Mouse (Mus musculus) liver, postnatal 0 days (tissue): ENCODE data around the gene Por. TPM values are rescaled to one million over a fixed set of nuclear protein-coding genes. Genes with fewer than 3 reads are reported as not detected.

Experiments used
- ATAC-seq: fragments of 200-750 bp; cut with Nextera tagmentation; 2 replicates; pipeline ENCODE4 v1.8.0; 2017; ENCODE audit warnings: mild to moderate bottlenecking, moderate library complexity
- DNase-seq: peaks from one replicate; pipeline ENCODE4 v3.0.0-alpha.2; 2016
- H3K27ac ChIP-seq: fragments of 300-500 bp; sonication (generic); 2 replicates; pipeline ENCODE4 v1.5.1; 2014; ENCODE audit warnings: antibody characterized with exemption, moderate library complexity, mild to moderate bottlenecking, low read depth
- H3K27me3 ChIP-seq: fragments of 300-500 bp; sonication (generic); 2 replicates; pipeline ENCODE4 v1.6.1; 2014; ENCODE audit warnings: low read length, control low read depth, mixed read lengths; ENCODE audit not compliant: insufficient read depth
- H3K36me3 ChIP-seq: fragments of 300-500 bp; sonication (generic); replicated peaks from 2 replicates; pipeline ENCODE4 v1.6.1; 2014; ENCODE audit warnings: mild to moderate bottlenecking, control low read depth, low read length, moderate library complexity, mixed read lengths; ENCODE audit not compliant: insufficient read depth
- H3K4me1 ChIP-seq: fragments of 300-500 bp; sonication (generic); 2 replicates; pipeline ENCODE4 v1.6.1; 2014; ENCODE audit warnings: antibody characterized with exemption, mild to moderate bottlenecking, control low read depth; ENCODE audit not compliant: insufficient read depth
- H3K4me2 ChIP-seq: fragments of 300-500 bp; sonication (generic); 2 replicates; pipeline ENCODE4 v1.6.1; 2014; ENCODE audit warnings: low read depth, mild to moderate bottlenecking, low read length, moderate library complexity, mixed read lengths
- H3K4me3 ChIP-seq: fragments of 300-500 bp; sonication (generic); 2 replicates; pipeline ENCODE4 v1.5.1; 2014; ENCODE audit warnings: low read depth, low read length
- H3K9ac ChIP-seq: fragments of 300-500 bp; sonication (generic); replicated peaks from 2 replicates; pipeline ENCODE4 v1.6.1; 2014; ENCODE audit warnings: mild to moderate bottlenecking, moderate library complexity
- H3K9me3 ChIP-seq: fragments of 300-500 bp; sonication (generic); 2 replicates; pipeline ENCODE4 v1.6.1; 2016; ENCODE audit warnings: mild to moderate bottlenecking, control low read depth, low read length, mixed read lengths
- CTCF ChIP-seq: sonication (generic); IDR thresholded peaks from 2 replicates; pipeline ENCODE4 v1.5.1; 2016; ENCODE audit warnings: antibody characterized with exemption, low read depth
- EP300 ChIP-seq: IDR thresholded peaks from 2 replicates; pipeline ENCODE4 v1.6.1; 2016; ENCODE audit warnings: antibody characterized with exemption, low read depth, mild to moderate bottlenecking
- WGBS: fragments of 180-500 bp; shearing (Covaris S2); extraction: QIAGEN DNeasy Blood & Tissue Kit; methylation state at CpG from one replicate; pipeline ENCODE4 v1.1.7; 2014; ENCODE audit not compliant: insufficient replicate concordance; 5-methylcytosine and 5-hydroxymethylcytosine counted together
- polyA plus RNA-seq: library from polyadenylated mRNA; unstranded; fragments of >200 nt; fragmentation: Nextera tagmentation; extraction: Ambion mirVana; gene quantifications from 2 replicates; pipeline ENCODE4 v1.2.1, GENCODE M21; 2015

Gene Por
- polyA plus RNA-seq, 1 experiment from 2014 or later, result 303 TPM

DNA sequence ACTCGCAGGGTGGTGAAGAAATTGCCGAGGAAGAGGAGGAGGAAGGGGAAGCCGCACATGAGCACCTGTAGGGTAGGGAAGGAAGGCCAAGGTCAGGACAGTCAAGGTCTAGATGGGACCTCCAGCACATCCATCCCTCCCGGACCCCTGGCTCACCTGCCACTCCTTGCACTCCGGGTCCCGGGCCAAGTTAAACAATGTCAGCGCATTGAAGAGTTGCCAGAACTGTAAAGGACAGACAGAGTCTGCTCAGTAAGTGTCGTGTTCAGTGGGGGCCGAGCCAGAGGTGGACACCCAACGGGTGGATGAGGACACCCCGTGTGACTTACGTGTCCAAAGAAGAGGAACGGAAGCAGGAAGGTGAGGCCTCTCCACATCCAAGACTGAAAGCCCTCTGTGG is 65.9 kb downstream of the Por start:
- H3K4me1 ChIP-seq, result no peaks in the 10 kb centered on the region
- peak; percentile 22; the same call in 1 of the 2 replicates for ATAC-seq
- DNase-seq, result no peak
- no peak overlapping the region for H3K4me3 ChIP-seq
- H3K27ac ChIP-seq, result no peak overlapping the region
- no peak overlapping the region for H3K9ac ChIP-seq
- H3K9me3 ChIP-seq, result no peaks in the 10 kb centered on the region
- 81% methylated on average over 13 of the region's 13 CpGs for WGBS
- H3K27me3 ChIP-seq, result no peaks in the 10 kb centered on the region
- TF ChIP-seq CTCF (no peak), EP300 (no peak)
- H3K4me2 ChIP-seq, result no peak overlapping the region
- peaks cover 53% of the 10 kb centered on the region for H3K36me3 ChIP-seq

DNA sequence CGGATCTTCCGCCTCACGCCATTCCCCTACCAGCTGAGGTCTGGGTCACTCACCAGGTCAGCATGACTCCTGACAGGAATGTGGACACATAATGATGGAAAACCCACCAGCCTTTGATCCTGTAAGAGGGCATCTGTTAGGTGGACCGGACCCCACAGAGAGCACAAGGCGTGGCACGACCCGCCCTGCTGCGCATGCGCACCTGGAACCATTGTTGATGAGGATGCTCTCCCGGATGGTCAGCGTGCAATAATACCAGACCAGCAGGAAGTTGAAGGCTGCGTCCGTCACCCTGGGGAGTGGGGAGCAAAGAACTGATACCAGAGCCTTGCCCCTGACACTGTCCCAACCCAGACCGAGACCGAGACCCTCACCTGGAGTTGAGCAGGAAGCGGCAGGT is 66.7 kb downstream of the Por start:
- no peak overlapping the region for H3K4me2 ChIP-seq
- H3K36me3 ChIP-seq, result peaks cover 45% of the 10 kb centered on the region
- H3K9ac ChIP-seq, result no peak overlapping the region
- TF ChIP-seq CTCF (no peak), EP300 (no peak)
- H3K4me1 ChIP-seq, result no peaks in the 10 kb centered on the region
- H3K4me3 ChIP-seq, result no peak overlapping the region
- H3K27me3 ChIP-seq, result no peaks in the 10 kb centered on the region
- no peak overlapping the region for H3K27ac ChIP-seq
- H3K9me3 ChIP-seq, result no peaks in the 10 kb centered on the region
- DNase-seq (peak; percentile 20), ATAC-seq (no peak)
- WGBS, result 91% methylated on average over 16 of the region's 16 CpGs

DNA sequence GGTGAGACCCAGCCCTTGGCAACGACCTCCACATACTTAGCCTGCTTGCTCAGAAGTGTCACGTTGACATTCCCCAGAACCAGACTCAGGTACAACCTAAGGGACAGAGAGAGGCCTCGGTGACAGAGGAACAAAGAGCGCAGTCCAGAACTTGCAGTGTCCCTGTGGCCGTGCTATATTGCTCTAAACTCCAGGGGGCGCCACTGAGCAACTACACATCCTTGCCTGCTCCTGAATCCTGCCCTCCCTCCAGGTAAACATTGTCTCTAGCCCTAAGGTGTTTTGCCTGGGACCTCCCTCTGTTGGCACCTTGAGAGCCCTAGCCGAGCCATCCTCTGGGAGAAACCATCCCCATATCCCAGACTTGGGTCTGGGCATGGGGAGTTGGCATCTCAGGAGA is 67.3 kb downstream of the Por start:
- DNase-seq, result peak; percentile 57

DNA sequence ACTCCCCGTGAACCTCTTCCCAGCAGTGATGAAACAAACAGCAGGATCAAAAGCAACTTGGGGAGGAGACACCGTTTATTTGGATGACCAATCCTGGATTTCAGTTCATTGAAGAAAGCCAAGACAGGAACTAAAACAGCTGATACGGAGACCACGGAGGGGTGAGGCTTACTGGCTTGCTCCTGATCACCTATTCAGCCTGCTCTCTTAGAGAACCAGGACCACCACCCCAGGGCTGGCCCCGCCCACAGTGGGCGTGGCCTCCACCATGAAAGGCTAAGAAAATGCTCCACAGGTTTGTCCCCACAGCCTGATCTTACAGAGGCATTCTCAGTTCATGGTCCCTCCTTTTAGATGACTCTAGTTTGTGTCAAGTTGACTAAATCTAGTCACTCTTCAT is 68.4 kb downstream of the Por start:
- no peak for ATAC-seq
- TF ChIP-seq EP300 (no peak), CTCF (no peak)
- DNase-seq, result peak; percentile 19
- Histone ChIP-seq H3K9ac (no peak overlapping the region), H3K27me3 (no peaks in the 10 kb centered on the region), H3K4me2 (no peak overlapping the region), H3K4me3 (no peak overlapping the region), H3K4me1 (peaks cover 9% of the 10 kb centered on the region), H3K36me3 (peaks cover 32% of the 10 kb centered on the region), H3K27ac (no peak overlapping the region), H3K9me3 (no peaks in the 10 kb centered on the region)
- WGBS, result 41% methylated on average over 6 of the region's 6 CpGs

More for the DNA sequence above, 67.3 kb downstream of the Por start:
- peak; percentile 22; the same call in 1 of the 2 replicates for ATAC-seq
- Histone ChIP-seq H3K4me2 (no peak overlapping the region), H3K4me1 (no peaks in the 10 kb centered on the region), H3K27me3 (no peaks in the 10 kb centered on the region), H3K27ac (no peak overlapping the region), H3K9me3 (no peaks in the 10 kb centered on the region), H3K36me3 (peaks cover 43% of the 10 kb centered on the region), H3K4me3 (no peak overlapping the region), H3K9ac (no peak overlapping the region)
- WGBS, result 81% methylated on average over 7 of the region's 7 CpGs
- TF ChIP-seq CTCF, result peak; percentile 74
- no peak for TF ChIP-seq EP300

DNA sequence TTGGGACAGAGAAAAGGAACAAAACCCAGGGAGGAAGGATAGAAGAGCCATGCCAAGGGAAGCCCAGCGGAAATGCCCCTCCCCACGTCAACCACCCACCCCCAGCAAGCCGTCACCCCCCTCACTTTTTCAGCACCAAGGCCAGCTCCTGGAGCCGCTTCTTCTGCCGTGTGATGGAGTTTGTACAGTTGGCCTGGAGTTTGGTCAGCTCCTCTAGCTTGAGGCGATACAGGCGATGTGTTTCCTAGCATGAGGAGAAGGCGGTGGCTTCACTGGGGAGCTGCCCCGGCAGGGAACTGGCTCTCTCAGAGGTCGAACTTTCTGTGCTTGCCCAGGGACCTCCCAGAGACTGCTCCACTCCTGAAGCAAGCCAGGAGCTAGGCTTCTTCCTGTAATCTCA is 72.3 kb downstream of the Por start:
- Histone ChIP-seq H3K27me3 (no peaks in the 10 kb centered on the region), H3K27ac (no peak overlapping the region), H3K4me2 (no peak overlapping the region), H3K4me3 (no peak overlapping the region), H3K4me1 (peaks cover 13% of the 10 kb centered on the region), H3K36me3 (peaks cover 6% of the 10 kb centered on the region), H3K9ac (no peak overlapping the region), H3K9me3 (no peaks in the 10 kb centered on the region)
- ATAC-seq (no peak), DNase-seq (peak; percentile 38)
- TF ChIP-seq CTCF, result no peak
- TF ChIP-seq EP300, result no peak
- WGBS, result 51% methylated on average over 10 of the region's 10 CpGs

DNA sequence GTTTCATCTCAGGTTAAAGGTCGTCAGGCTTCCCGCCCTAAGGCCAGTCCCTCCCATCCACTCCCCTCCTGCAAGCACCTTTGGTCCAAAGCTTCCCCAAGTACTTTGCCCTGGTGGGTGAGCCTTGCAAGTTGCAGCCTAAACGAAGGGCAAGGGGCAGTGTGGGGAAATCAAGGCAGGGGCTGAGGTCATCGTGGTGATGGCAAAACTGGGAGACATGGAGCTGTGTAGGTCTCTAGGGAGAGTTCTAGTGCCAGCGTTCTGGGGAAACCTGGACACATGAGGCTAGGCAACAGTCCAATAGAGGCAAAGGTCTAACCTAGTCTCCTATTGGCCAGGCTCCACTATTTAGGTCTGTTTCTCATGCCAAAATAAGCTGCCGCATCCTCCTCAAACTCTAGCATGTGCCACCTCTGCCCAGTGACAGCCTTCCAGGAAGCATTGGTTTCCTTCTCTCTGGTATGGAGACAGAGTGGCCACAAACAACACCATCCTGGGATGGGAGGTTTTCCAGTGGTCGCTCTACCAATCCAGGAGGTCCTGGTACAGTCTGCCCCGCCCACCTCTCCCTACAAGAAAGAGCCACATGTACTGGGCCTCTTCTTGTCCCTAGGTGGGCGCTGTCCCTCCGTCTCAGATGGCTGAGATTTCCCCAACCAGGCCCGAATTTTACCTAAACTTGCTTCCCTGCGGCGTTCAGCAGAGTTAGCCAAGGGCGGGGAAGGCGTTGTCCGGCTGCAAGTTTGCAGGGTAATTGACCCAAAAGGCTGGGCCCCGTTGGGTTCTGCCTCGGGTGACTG is 73.3 kb downstream of the Por start:
- peak overlapping the region; percentile 61 for H3K4me3 ChIP-seq
- ATAC-seq (peak; percentile 6), DNase-seq (peak; percentile 33)
- H3K4me1 ChIP-seq, result peaks cover 13% of the 10 kb centered on the region
- peak overlapping the region; percentile 66 for H3K9ac ChIP-seq
- peaks cover 4% of the 10 kb centered on the region for H3K36me3 ChIP-seq
- peak overlapping the region; percentile 58; the same call in 1 of the 2 replicates for H3K27ac ChIP-seq
- peak overlapping the region; percentile 78 for H3K4me2 ChIP-seq
- 24% methylated on average over 18 of the region's 18 CpGs for WGBS
- H3K27me3 ChIP-seq, result no peaks in the 10 kb centered on the region
- 0 out of 2 replicates have a peak, but pooled peaks cover 2% of the 10 kb centered on the region for H3K9me3 ChIP-seq
- TF ChIP-seq EP300, result no peak
- TF ChIP-seq CTCF, result no peak
